Mouse (Mus musculus): ENCODE measurements around the gene Olfr76. TPM values are rescaled to one million over a fixed set of nuclear protein-coding genes. Genes with fewer than 3 reads are reported as not detected.

The Olfr76 gene
- polyA plus RNA-seq, 1 experiment from 2014 or later: not detected

Other genes starting within 250 kb of the Olfr76 start
- not detected in 2 replicates for gene Olfr1419, start 248.1 kb downstream of the Olfr76 start, polyA plus RNA-seq (2016; fragmentation: Nextera tagmentation; extraction: Ambion mirVana)
- gene Olfr1420, start 236.6 kb downstream of the Olfr76 start, polyA plus RNA-seq (2016; fragmentation: Nextera tagmentation; extraction: Ambion mirVana): 0.06 TPM in 1 of 2 replicates, not detected in the other
- gene Patl1, start 210.8 kb downstream of the Olfr76 start, polyA plus RNA-seq (2016; fragmentation: Nextera tagmentation; extraction: Ambion mirVana): 23.4 and 26.8 TPM in 2 replicates
- 5.8 and 6.3 TPM in 2 replicates for gene Osbp, start 157.3 kb downstream of the Olfr76 start, polyA plus RNA-seq (2016; fragmentation: Nextera tagmentation; extraction: Ambion mirVana)
- 0.04 TPM in 1 of 2 replicates, not detected in the other for gene Olfr1423, start 81.9 kb downstream of the Olfr76 start, polyA plus RNA-seq (2016; fragmentation: Nextera tagmentation; extraction: Ambion mirVana)
- not detected in 2 replicates for gene Olfr1424, start 60.5 kb downstream of the Olfr76 start, polyA plus RNA-seq (2016; fragmentation: Nextera tagmentation; extraction: Ambion mirVana)
- not detected in 2 replicates for gene Olfr1425, start 45.5 kb downstream of the Olfr76 start, polyA plus RNA-seq (2016; fragmentation: Nextera tagmentation; extraction: Ambion mirVana)
- not detected in 2 replicates for gene Olfr1426, start 31.2 kb downstream of the Olfr76 start, polyA plus RNA-seq (2016; fragmentation: Nextera tagmentation; extraction: Ambion mirVana)
- not detected in 2 replicates for gene Olfr1427, start 19.9 kb downstream of the Olfr76 start, polyA plus RNA-seq (2016; fragmentation: Nextera tagmentation; extraction: Ambion mirVana)
- gene Olfr1428, start 7.3 kb downstream of the Olfr76 start, polyA plus RNA-seq (2016; fragmentation: Nextera tagmentation; extraction: Ambion mirVana): not detected in 2 replicates
- gene Olfr1555-ps1, start 46.9 kb upstream of the Olfr76 start, polyA plus RNA-seq (2016; fragmentation: Nextera tagmentation; extraction: Ambion mirVana): not detected in 2 replicates
- gene Olfr1431, start 77.4 kb upstream of the Olfr76 start, polyA plus RNA-seq (2016; fragmentation: Nextera tagmentation; extraction: Ambion mirVana): not detected in 2 replicates
- gene Olfr1432, start 109.4 kb upstream of the Olfr76 start, polyA plus RNA-seq (2016; fragmentation: Nextera tagmentation; extraction: Ambion mirVana): not detected in 2 replicates
- not detected in 2 replicates for gene Olfr262, start 118.5 kb upstream of the Olfr76 start, polyA plus RNA-seq (2016; fragmentation: Nextera tagmentation; extraction: Ambion mirVana)
- not detected in 2 replicates for gene Olfr235, start 137.8 kb upstream of the Olfr76 start, polyA plus RNA-seq (2016; fragmentation: Nextera tagmentation; extraction: Ambion mirVana)
- gene Olfr1434, start 156.7 kb upstream of the Olfr76 start, polyA plus RNA-seq (2016; fragmentation: Nextera tagmentation; extraction: Ambion mirVana): not detected in 2 replicates
- not detected in 2 replicates for gene Olfr1436, start 175.9 kb upstream of the Olfr76 start, polyA plus RNA-seq (2016; fragmentation: Nextera tagmentation; extraction: Ambion mirVana)
- not detected in 2 replicates for gene Olfr1437, start 201.9 kb upstream of the Olfr76 start, polyA plus RNA-seq (2016; fragmentation: Nextera tagmentation; extraction: Ambion mirVana)
- gene Olfr1438-ps1, start 212.7 kb upstream of the Olfr76 start, polyA plus RNA-seq (2016; fragmentation: Nextera tagmentation; extraction: Ambion mirVana): not detected in 2 replicates

Data from forebrain, embryonic 12.5 days (tissue).